Mouse (Mus musculus) heart, postnatal 0 days (tissue): ENCODE measurements around the gene Nf2.

ENCODE experiments used
- CTCF ChIP-seq: IDR thresholded peaks from 2 replicates; pipeline ENCODE4 v1.5.1; 2016; ENCODE audit warnings: antibody characterized with exemption, control low read depth, low read depth
- EP300 ChIP-seq: IDR thresholded peaks from 2 replicates; pipeline ENCODE4 v1.6.1; 2016; ENCODE audit warnings: antibody characterized with exemption, low read depth

DNA sequence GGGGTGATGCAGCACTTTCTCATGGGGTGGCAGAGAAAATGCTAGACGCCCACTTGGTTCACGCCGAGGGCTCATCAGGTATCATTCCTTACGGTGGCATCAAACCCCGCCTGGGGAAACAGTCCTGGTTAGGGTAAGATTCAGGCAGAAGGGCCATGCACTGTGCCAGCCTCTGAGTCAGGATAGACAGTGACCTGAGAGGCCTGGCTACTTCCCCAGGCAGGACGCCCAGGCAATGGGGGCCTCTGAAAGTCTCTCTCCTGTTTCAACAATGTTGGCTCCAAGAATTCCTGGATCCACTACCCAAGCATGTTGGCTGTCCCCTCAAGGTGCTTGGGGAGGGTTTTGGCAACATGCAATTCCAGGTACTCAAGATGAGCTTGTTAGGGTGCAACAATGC lies 79.5 kb downstream of the Nf2 start:
- no peak for TF ChIP-seq CTCF
- no peak for TF ChIP-seq EP300
